Mouse (Mus musculus): Measurements from ENCODE around the gene Mindy3. TPM values are rescaled to one million over a fixed set of nuclear protein-coding genes. Genes with fewer than 3 reads are reported as not detected.

The Mindy3 gene
- polyA plus RNA-seq, 1 experiment from 2014 or later = 35.4 TPM

DNA sequence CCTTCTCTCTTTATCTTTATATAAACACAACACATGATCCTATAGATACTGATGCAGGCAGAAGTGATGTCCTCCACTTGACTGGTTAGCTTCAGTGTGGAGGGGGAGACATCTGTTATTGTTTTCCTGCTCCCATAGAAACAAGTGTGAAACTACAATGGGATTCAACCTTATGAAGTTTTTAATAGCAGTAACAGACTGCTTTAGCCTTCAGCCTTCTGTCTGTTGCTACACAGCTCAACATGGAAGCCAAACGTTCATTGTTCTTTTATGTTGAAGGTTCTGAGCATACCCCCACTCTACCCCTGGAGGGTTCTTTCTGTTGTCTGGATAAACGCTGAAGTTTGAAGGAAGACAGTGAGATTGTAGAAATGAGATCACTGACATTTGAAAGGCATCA is 87.3 kb downstream of the Mindy3 start:
- H3K4me1 ChIP-seq (ENCODE audit: insufficient read depth, low read length) = peaks cover 15% of the 10 kb centered on the region
- H3K36me3 ChIP-seq (ENCODE audit: insufficient read depth, low read length) = no peaks in the 10 kb centered on the region
- 63% methylated on average over 2 of the region's 2 CpGs for WGBS
- no peak overlapping the region for H3K4me3 ChIP-seq (ENCODE audit: low read length)
- no peaks in the 10 kb centered on the region for H3K27me3 ChIP-seq (ENCODE audit: insufficient read depth, low read length)
- no peak overlapping the region for H3K4me2 ChIP-seq (replicated peaks; ENCODE audit: low read depth, low read length)
- no peaks in the 10 kb centered on the region for H3K9me3 ChIP-seq (ENCODE audit: low read length)
- H3K9ac ChIP-seq (replicated peaks; ENCODE audit: low read length) = no peak overlapping the region
- no peak for ATAC-seq (ENCODE audit: low FRiP score, low TSS enrichment)
- no peak overlapping the region for H3K27ac ChIP-seq (ENCODE audit: low read length)

- 62% methylated on average over 2 of the region's 2 CpGs for WGBS
- H3K27ac ChIP-seq (ENCODE audit: low read length) = no peak overlapping the region
- H3K36me3 ChIP-seq (ENCODE audit: insufficient read depth, low read length) = no peaks in the 10 kb centered on the region
- H3K27me3 ChIP-seq (ENCODE audit: insufficient read depth, low read length) = no peaks in the 10 kb centered on the region
- no peak overlapping the region for H3K4me2 ChIP-seq (replicated peaks; ENCODE audit: low read depth, low read length)
- no peak overlapping the region for H3K4me3 ChIP-seq (ENCODE audit: low read length)
- no peaks in the 10 kb centered on the region for H3K9me3 ChIP-seq (ENCODE audit: low read length)
- H3K9ac ChIP-seq (replicated peaks; ENCODE audit: low read length) = no peak overlapping the region
- no peak for ATAC-seq (ENCODE audit: low FRiP score, low TSS enrichment)
- peaks cover 15% of the 10 kb centered on the region for H3K4me1 ChIP-seq (ENCODE audit: insufficient read depth, low read length)
Measured at GRCm38 (mm10) chr2:12329620-12330019, 89.7 kb downstream of the Mindy3 start.

GRCm38 (mm10) chr2:12329068-12329407 is 90.2 kb downstream of the Mindy3 start:
- H3K27ac ChIP-seq (ENCODE audit: low read length) = no peak overlapping the region
- ATAC-seq (ENCODE audit: low FRiP score, low TSS enrichment) = no peak
- no peaks in the 10 kb centered on the region for H3K27me3 ChIP-seq (ENCODE audit: insufficient read depth, low read length)
- peak overlapping the region; percentile 53; the same call in 1 of the 2 replicates for H3K4me2 ChIP-seq (replicated peaks; ENCODE audit: low read depth, low read length)
- peaks cover 15% of the 10 kb centered on the region for H3K4me1 ChIP-seq (ENCODE audit: insufficient read depth, low read length)
- H3K9me3 ChIP-seq (ENCODE audit: low read length) = no peaks in the 10 kb centered on the region
- no peak overlapping the region for H3K4me3 ChIP-seq (ENCODE audit: low read length)
- H3K36me3 ChIP-seq (ENCODE audit: insufficient read depth, low read length) = no peaks in the 10 kb centered on the region
- H3K9ac ChIP-seq (replicated peaks; ENCODE audit: low read length) = no peak overlapping the region
- WGBS = 31% methylated on average over 5 of the region's 5 CpGs

DNA sequence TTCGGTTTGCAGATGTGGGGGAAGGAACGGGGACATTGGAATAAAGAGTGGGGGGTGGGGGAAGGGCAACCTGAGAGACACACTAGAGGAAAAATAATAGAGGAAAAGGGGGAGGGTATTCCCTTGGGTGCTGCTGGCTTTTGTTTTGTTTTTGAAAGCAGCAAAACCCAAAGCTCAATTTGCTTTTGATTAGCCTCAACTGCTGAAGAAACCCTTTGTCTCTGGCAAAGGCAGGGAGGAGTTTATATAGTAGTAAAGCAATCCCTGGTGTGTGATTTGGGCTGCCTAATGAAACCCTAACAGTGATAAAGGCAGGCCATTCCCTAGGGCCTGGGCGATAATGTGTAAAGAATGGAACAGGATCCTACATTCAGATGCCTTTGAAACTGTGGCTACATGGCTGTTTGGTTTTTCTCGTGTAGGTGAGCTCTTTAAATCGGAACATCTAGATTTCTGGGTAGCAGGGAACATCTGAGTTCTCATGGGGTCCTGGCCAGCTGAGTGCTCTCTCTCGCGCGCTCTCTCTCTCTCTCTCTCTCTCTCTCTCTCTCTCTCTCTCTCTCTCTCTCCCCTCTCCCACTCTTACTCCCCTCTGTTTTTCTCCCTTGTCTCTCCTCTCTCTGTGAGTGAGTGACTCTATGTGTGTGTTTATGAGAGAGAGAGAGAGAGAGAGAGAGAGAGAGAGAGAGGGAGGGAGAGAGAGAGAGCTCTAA is 90.8 kb downstream of the Mindy3 start:
- Histone ChIP-seq H3K4me2 (replicated peaks; ENCODE audit: low read depth, low read length) (peak overlapping the region; percentile 53), H3K4me1 (ENCODE audit: insufficient read depth, low read length) (peaks cover 15% of the 10 kb centered on the region), H3K9me3 (ENCODE audit: low read length) (no peaks in the 10 kb centered on the region), H3K36me3 (ENCODE audit: insufficient read depth, low read length) (no peaks in the 10 kb centered on the region), H3K4me3 (ENCODE audit: low read length) (0 out of 2 replicates have a peak overlapping the region, but pooled peaks have one; percentile 36), H3K9ac (replicated peaks; ENCODE audit: low read length) (0 out of 2 replicates have a peak overlapping the region, but pooled peaks have one; percentile 1), H3K27me3 (ENCODE audit: insufficient read depth, low read length) (no peaks in the 10 kb centered on the region), H3K27ac (ENCODE audit: low read length) (no peak overlapping the region)
- 19% methylated on average over 8 of the region's 8 CpGs for WGBS
- ATAC-seq (ENCODE audit: low FRiP score, low TSS enrichment) = no peak

- Histone ChIP-seq H3K36me3 (ENCODE audit: insufficient read depth, low read length) (no peaks in the 10 kb centered on the region), H3K4me3 (ENCODE audit: low read length) (peak overlapping the region; percentile 36), H3K4me2 (replicated peaks; ENCODE audit: low read depth, low read length) (peak overlapping the region; percentile 53), H3K4me1 (ENCODE audit: insufficient read depth, low read length) (peaks cover 15% of the 10 kb centered on the region), H3K27ac (ENCODE audit: low read length) (no peak overlapping the region), H3K9ac (replicated peaks; ENCODE audit: low read length) (peak overlapping the region; percentile 39; the same call in 1 of the 2 replicates), H3K27me3 (ENCODE audit: insufficient read depth, low read length) (no peaks in the 10 kb centered on the region), H3K9me3 (ENCODE audit: low read length) (no peaks in the 10 kb centered on the region)
- 27% methylated on average over 11 of the region's 11 CpGs for WGBS
- ATAC-seq (ENCODE audit: low FRiP score, low TSS enrichment) = peak; percentile 28; the same call in 1 of the 2 replicates
Measured at GRCm38 (mm10) chr2:12327691-12328354, 91.4 kb downstream of the Mindy3 start.

- no peaks in the 10 kb centered on the region for H3K36me3 ChIP-seq (ENCODE audit: insufficient read depth, low read length)
- H3K9ac ChIP-seq (replicated peaks; ENCODE audit: low read length) = no peak overlapping the region
- peak overlapping the region; percentile 36 for H3K4me3 ChIP-seq (ENCODE audit: low read length)
- ATAC-seq (ENCODE audit: low FRiP score, low TSS enrichment) = peak; percentile 44; the same call in 1 of the 2 replicates
- no peak overlapping the region for H3K27ac ChIP-seq (ENCODE audit: low read length)
- peak overlapping the region; percentile 53 for H3K4me2 ChIP-seq (replicated peaks; ENCODE audit: low read depth, low read length)
- no peaks in the 10 kb centered on the region for H3K27me3 ChIP-seq (ENCODE audit: insufficient read depth, low read length)
- H3K4me1 ChIP-seq (ENCODE audit: insufficient read depth, low read length) = peaks cover 15% of the 10 kb centered on the region
- no peaks in the 10 kb centered on the region for H3K9me3 ChIP-seq (ENCODE audit: low read length)
- WGBS = 12% methylated on average over 10 of the region's 10 CpGs
Measured at GRCm38 (mm10) chr2:12327216-12327615, 92.1 kb downstream of the Mindy3 start.

GRCm38 (mm10) chr2:12325868-12326267 is 93.4 kb downstream of the Mindy3 start:
- no peaks in the 10 kb centered on the region for H3K9me3 ChIP-seq (ENCODE audit: low read length)
- no peak for ATAC-seq (ENCODE audit: low FRiP score, low TSS enrichment)
- H3K27me3 ChIP-seq (ENCODE audit: insufficient read depth, low read length) = no peaks in the 10 kb centered on the region
- H3K4me3 ChIP-seq (ENCODE audit: low read length) = no peak overlapping the region
- 86% methylated on average over 2 of the region's 2 CpGs for WGBS
- peaks cover 15% of the 10 kb centered on the region for H3K4me1 ChIP-seq (ENCODE audit: insufficient read depth, low read length)
- H3K4me2 ChIP-seq (replicated peaks; ENCODE audit: low read depth, low read length) = no peak overlapping the region
- H3K9ac ChIP-seq (replicated peaks; ENCODE audit: low read length) = no peak overlapping the region
- no peaks in the 10 kb centered on the region for H3K36me3 ChIP-seq (ENCODE audit: insufficient read depth, low read length)
- H3K27ac ChIP-seq (ENCODE audit: low read length) = no peak overlapping the region

DNA sequence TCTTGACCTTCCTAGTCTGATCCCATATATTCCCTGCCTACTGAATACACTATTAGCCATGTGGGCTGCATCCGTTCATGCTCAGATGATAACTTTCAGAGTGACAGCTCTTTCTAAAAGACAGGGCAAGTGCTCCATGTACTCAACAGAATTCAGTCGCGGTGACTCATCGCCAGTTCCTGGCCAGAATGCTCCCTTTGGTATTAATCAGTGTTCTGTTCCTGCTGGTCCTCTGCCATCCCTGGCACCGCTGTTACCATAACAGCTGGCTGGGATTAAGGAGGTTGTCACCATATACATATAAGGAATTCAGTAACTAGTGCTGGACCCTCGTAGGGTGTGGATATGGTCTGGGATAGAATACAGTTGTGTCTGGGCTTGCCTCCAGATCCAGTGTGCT is 93.9 kb downstream of the Mindy3 start:
- H3K4me1 ChIP-seq (ENCODE audit: insufficient read depth, low read length) = peaks cover 15% of the 10 kb centered on the region
- no peaks in the 10 kb centered on the region for H3K27me3 ChIP-seq (ENCODE audit: insufficient read depth, low read length)
- H3K4me3 ChIP-seq (ENCODE audit: low read length) = no peak overlapping the region
- H3K27ac ChIP-seq (ENCODE audit: low read length) = no peak overlapping the region
- 72% methylated on average over 6 of the region's 6 CpGs for WGBS
- no peaks in the 10 kb centered on the region for H3K9me3 ChIP-seq (ENCODE audit: low read length)
- 0 out of 2 replicates have a peak, but pooled peaks have one; percentile 27 for ATAC-seq (ENCODE audit: low FRiP score, low TSS enrichment)
- no peaks in the 10 kb centered on the region for H3K36me3 ChIP-seq (ENCODE audit: insufficient read depth, low read length)
- H3K4me2 ChIP-seq (replicated peaks; ENCODE audit: low read depth, low read length) = no peak overlapping the region
- no peak overlapping the region for H3K9ac ChIP-seq (replicated peaks; ENCODE audit: low read length)

DNA sequence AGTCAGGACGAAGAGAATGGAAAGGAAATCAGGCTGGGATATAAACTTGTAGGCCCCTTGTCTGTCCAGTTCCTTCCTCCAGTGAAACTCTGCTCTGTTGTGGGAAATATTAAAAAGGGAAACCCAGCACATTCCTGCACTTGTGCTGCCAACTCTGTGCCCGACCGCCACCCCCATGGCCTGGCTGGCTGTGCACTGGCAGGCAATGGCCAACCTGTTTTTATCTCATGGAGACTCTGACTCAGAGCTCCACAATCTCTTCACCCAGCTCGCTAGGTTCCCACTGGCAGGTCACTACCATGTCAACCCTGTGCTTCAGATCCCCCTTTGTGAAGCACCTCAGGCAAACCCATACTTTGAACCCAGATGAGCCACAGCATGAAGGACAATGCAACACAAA is 98.4 kb downstream of the Mindy3 start:
- no peak overlapping the region for H3K27ac ChIP-seq (ENCODE audit: low read length)
- H3K9ac ChIP-seq (replicated peaks; ENCODE audit: low read length) = no peak overlapping the region
- H3K4me1 ChIP-seq (ENCODE audit: insufficient read depth, low read length) = no peaks in the 10 kb centered on the region
- H3K36me3 ChIP-seq (ENCODE audit: insufficient read depth, low read length) = no peaks in the 10 kb centered on the region
- no peaks in the 10 kb centered on the region for H3K9me3 ChIP-seq (ENCODE audit: low read length)
- ATAC-seq (ENCODE audit: low FRiP score, low TSS enrichment) = no peak
- H3K4me2 ChIP-seq (replicated peaks; ENCODE audit: low read depth, low read length) = no peak overlapping the region
- no peaks in the 10 kb centered on the region for H3K27me3 ChIP-seq (ENCODE audit: insufficient read depth, low read length)
- 85% methylated on average over 4 of the region's 4 CpGs for WGBS
- H3K4me3 ChIP-seq (ENCODE audit: low read length) = no peak overlapping the region

DNA sequence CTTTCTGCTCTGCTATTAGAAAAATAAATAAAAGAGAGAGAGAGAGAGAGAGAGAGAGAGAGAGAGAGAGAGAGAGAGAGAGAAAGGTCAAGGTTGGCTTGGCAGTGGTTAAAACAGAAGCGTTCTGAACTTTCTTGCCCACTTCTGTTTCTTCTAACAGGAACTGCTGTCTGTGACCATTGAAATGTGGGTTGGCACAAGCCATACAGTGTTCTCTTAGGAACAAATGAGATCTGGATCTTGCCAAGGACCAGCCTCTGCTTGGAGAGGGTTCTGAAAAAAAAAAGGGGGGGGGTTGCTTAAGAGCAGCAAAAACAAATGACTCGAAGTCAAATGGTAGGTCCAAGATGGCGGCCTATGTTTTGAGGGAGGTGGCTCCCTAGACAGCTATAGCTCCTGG is 100.6 kb downstream of the Mindy3 start:
- no peak overlapping the region for H3K4me3 ChIP-seq (ENCODE audit: low read length)
- H3K27me3 ChIP-seq (ENCODE audit: insufficient read depth, low read length) = no peaks in the 10 kb centered on the region
- H3K4me1 ChIP-seq (ENCODE audit: insufficient read depth, low read length) = no peaks in the 10 kb centered on the region
- no peak overlapping the region for H3K9ac ChIP-seq (replicated peaks; ENCODE audit: low read length)
- 95% methylated on average over 3 of the region's 3 CpGs for WGBS
- H3K4me2 ChIP-seq (replicated peaks; ENCODE audit: low read depth, low read length) = no peak overlapping the region
- no peaks in the 10 kb centered on the region for H3K36me3 ChIP-seq (ENCODE audit: insufficient read depth, low read length)
- ATAC-seq (ENCODE audit: low FRiP score, low TSS enrichment) = no peak
- H3K9me3 ChIP-seq (ENCODE audit: low read length) = no peaks in the 10 kb centered on the region
- no peak overlapping the region for H3K27ac ChIP-seq (ENCODE audit: low read length)
